In the genomic region with DNA sequence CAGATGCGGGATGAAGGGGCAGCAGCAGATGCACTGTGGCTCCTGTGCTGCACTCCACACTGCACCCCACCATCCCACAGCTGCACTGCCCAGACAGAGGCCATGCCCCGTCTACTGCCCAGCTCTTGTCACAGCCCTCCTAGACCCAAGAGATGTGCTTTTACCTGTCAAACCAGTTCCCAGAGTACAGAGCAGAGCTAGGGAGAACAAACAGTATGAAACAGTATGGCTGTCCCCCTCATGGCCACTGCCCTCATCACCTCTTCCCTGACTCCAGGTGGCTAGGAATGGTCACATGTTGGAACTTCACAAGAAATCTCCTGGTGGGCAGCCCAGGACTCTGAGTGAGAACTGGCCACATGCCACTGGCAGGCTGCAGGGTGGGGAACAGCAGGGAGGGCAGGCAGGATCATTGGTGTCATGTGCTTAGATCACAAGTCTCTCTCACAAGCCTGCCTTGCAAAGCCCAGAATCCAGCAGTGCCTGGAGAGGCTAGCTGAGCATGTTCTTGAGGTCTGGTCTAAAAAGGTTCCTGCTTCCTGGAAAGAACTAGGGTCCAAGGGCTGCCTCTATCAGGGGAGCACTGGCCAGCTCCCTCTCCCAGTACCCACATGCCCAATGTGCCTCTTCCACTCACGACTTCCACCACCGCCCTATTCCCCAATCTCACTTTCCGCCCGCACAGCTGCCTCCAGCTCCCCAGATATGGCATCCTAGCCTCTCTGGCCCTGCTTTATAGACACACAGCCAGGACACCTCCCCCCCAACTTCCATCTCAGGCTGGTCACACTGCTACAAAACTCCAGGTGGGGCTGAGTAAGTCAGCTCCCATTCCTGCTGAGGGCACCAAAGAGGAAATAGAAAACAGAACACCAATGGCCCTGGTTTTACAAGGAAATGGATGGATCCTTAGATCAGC, we compare ENCODE assay signal across 8 mouse cellular contexts. TPM values are rescaled to one million over a fixed set of nuclear protein-coding genes. Genes with fewer than 3 reads are reported as not detected.
DNase-seq lines count a peak whose midpoint lies in the region; ATAC-seq and TF ChIP-seq lines count a peak whose summit lies in the region.
"Had no signal": no experiment of that assay in that cellular context is flagged by ENCODE, and none has a peak within 500 bp of the region (broad histone marks: within the 10 kb centered on the region; RNA-seq: fewer than 3 reads in every experiment).

No protein-coding gene starts in this region.

- WGBS in heart, embryonic 13.5 days = 86% methylated on average over 6 of the region's 6 CpGs
- 94% methylated on average over 6 of the region's 6 CpGs for WGBS in hindbrain, embryonic 13.5 days
- WGBS in midbrain, embryonic 15.5 days = 95% methylated on average over 6 of the region's 6 CpGs

- peak in 1 of 2 experiments; percentile 47 for DNase-seq in left cerebral cortex, adult 2 months (ENCODE audit: extremely low spot score in 1 of 2, low spot score in 2 of 2)
- DNase-seq in left cerebral cortex, adult 11 months (ENCODE audit: low spot score) = no peak
- no peak for DNase-seq in retina, postnatal 1 day
- no peak for DNase-seq in thymus, postnatal 25 days
- DNase-seq: gastrocnemius, postnatal 36 days had no signal

- no peak for ATAC-seq in heart, embryonic 13.5 days (ENCODE audit: extremely low read depth, insufficient number of reproducible peaks, low FRiP score, low TSS enrichment)
- no peak for ATAC-seq in hindbrain, embryonic 13.5 days (ENCODE audit: low FRiP score)
- ATAC-seq in midbrain, embryonic 15.5 days (replicated peaks) = no peak

- no peak for TF ChIP-seq CTCF in left cerebral cortex, adult 2 months (IDR thresholded peaks at IDR 0.05)

- H3K27ac ChIP-seq in left cerebral cortex, adult 2 months = peak overlapping the region; percentile 36; the same call in 1 of the 2 replicates
- no peak overlapping the region for H3K27ac ChIP-seq in heart, embryonic 13.5 days (replicated peaks)
- H3K27ac ChIP-seq in hindbrain, embryonic 13.5 days = no peak overlapping the region
- no peak overlapping the region for H3K27ac ChIP-seq in midbrain, embryonic 15.5 days

- no peak overlapping the region for H3K4me2 ChIP-seq in heart, embryonic 13.5 days
- peak overlapping the region; percentile 100 for H3K4me2 ChIP-seq in hindbrain, embryonic 13.5 days
- peak overlapping the region; percentile 97 for H3K4me2 ChIP-seq in midbrain, embryonic 15.5 days

- H3K9me3 ChIP-seq in heart, embryonic 13.5 days = no peaks in the 10 kb centered on the region
- no peaks in the 10 kb centered on the region for H3K9me3 ChIP-seq in hindbrain, embryonic 13.5 days
- no peaks in the 10 kb centered on the region for H3K9me3 ChIP-seq in midbrain, embryonic 15.5 days

- H3K4me1 ChIP-seq in heart, embryonic 13.5 days = peaks cover 63% of the 10 kb centered on the region
- H3K4me1 ChIP-seq in hindbrain, embryonic 13.5 days (replicated peaks) = peaks cover 70% of the 10 kb centered on the region
- H3K4me1 ChIP-seq in midbrain, embryonic 15.5 days = peaks cover 54% of the 10 kb centered on the region

- H3K27me3 ChIP-seq in heart, embryonic 13.5 days (replicated peaks) = no peaks in the 10 kb centered on the region
- H3K27me3 ChIP-seq in hindbrain, embryonic 13.5 days = no peaks in the 10 kb centered on the region
- H3K27me3 ChIP-seq in midbrain, embryonic 15.5 days (replicated peaks) = no peaks in the 10 kb centered on the region

- intact Hi-C loops in left cerebral cortex, adult 2 months (cut with DNase I) = no loop called here

- H3K4me3 ChIP-seq in left cerebral cortex, adult 2 months = peak overlapping the region; percentile 16; the same call in 1 of the 2 replicates
- H3K4me3 ChIP-seq in heart, embryonic 13.5 days = no peak overlapping the region
- H3K4me3 ChIP-seq in hindbrain, embryonic 13.5 days = no peak overlapping the region
- H3K4me3 ChIP-seq in midbrain, embryonic 15.5 days = no peak overlapping the region

- H3K9ac ChIP-seq in heart, embryonic 13.5 days = peak overlapping the region; percentile 51
- peak overlapping the region; percentile 56 for H3K9ac ChIP-seq in hindbrain, embryonic 13.5 days
- no peak overlapping the region for H3K9ac ChIP-seq in midbrain, embryonic 15.5 days

- peaks cover 18% of the 10 kb centered on the region for H3K36me3 ChIP-seq in heart, embryonic 13.5 days
- peaks cover 29% of the 10 kb centered on the region for H3K36me3 ChIP-seq in hindbrain, embryonic 13.5 days
- H3K36me3 ChIP-seq in midbrain, embryonic 15.5 days (replicated peaks) = no peaks in the 10 kb centered on the region

RNA-seq across cellular contexts. Expression of a gene that starts 4.6 kb away (rescaled TPM):
- 100 to 1,000 TPM; 148 to 150 TPM for total RNA-seq in left cerebral cortex, adult 2 months (2021)
- polyA plus RNA-seq in heart, embryonic 13.5 days (2015; fragmentation: Nextera tagmentation; extraction: Ambion mirVana) = 15.0 and 17.2 TPM in 2 replicates
- polyA plus RNA-seq in hindbrain, embryonic 13.5 days (2015; fragmentation: Nextera tagmentation; extraction: Ambion mirVana) = 32.1 and 32.7 TPM in 2 replicates
- 44.0 and 48.3 TPM in 2 replicates for polyA plus RNA-seq in midbrain, embryonic 15.5 days (2015; fragmentation: Nextera tagmentation; extraction: Ambion mirVana)

RNA-seq across cellular contexts. Expression of a gene that starts 18.8 kb away (rescaled TPM):
- 1 to 10 TPM; 1.5 to 2.0 TPM for total RNA-seq in left cerebral cortex, adult 2 months (2021)
- polyA plus RNA-seq in heart, embryonic 13.5 days (2015; fragmentation: Nextera tagmentation; extraction: Ambion mirVana) = 0.12 and 0.32 TPM in 2 replicates
- 0.17 and 0.22 TPM in 2 replicates for polyA plus RNA-seq in hindbrain, embryonic 13.5 days (2015; fragmentation: Nextera tagmentation; extraction: Ambion mirVana)
- polyA plus RNA-seq in midbrain, embryonic 15.5 days (2015; fragmentation: Nextera tagmentation; extraction: Ambion mirVana) = 0.25 and 0.26 TPM in 2 replicates

RNA-seq across cellular contexts. Expression of a gene that starts 19.2 kb away (rescaled TPM):
- 10 to 100 TPM; 50.1 to 50.8 TPM for total RNA-seq in left cerebral cortex, adult 2 months (2021)
- 114 and 134 TPM in 2 replicates for polyA plus RNA-seq in heart, embryonic 13.5 days (2015; fragmentation: Nextera tagmentation; extraction: Ambion mirVana)
- 139 and 144 TPM in 2 replicates for polyA plus RNA-seq in hindbrain, embryonic 13.5 days (2015; fragmentation: Nextera tagmentation; extraction: Ambion mirVana)
- polyA plus RNA-seq in midbrain, embryonic 15.5 days (2015; fragmentation: Nextera tagmentation; extraction: Ambion mirVana) = 142 and 155 TPM in 2 replicates

RNA-seq across cellular contexts. Expression of a gene that starts 40.6 kb away (rescaled TPM):
- under 1 TPM; 0.44 to 0.84 TPM for total RNA-seq in left cerebral cortex, adult 2 months (2021)
- polyA plus RNA-seq in heart, embryonic 13.5 days (2015; fragmentation: Nextera tagmentation; extraction: Ambion mirVana) = 0.06 TPM in 1 of 2 replicates, not detected in the other
- 0.32 and 0.50 TPM in 2 replicates for polyA plus RNA-seq in hindbrain, embryonic 13.5 days (2015; fragmentation: Nextera tagmentation; extraction: Ambion mirVana)
- 0.74 and 0.95 TPM in 2 replicates for polyA plus RNA-seq in midbrain, embryonic 15.5 days (2015; fragmentation: Nextera tagmentation; extraction: Ambion mirVana)
- total RNA-seq: gastrocnemius, postnatal 36 days had no signal

RNA-seq across cellular contexts. Expression of a gene that starts 46.0 kb away (rescaled TPM):
- total RNA-seq in left cerebral cortex, adult 2 months (2021) = 10 to 100 TPM; 92.7 to 98.3 TPM
- polyA plus RNA-seq in heart, embryonic 13.5 days (2015; fragmentation: Nextera tagmentation; extraction: Ambion mirVana) = 30.8 and 31.8 TPM in 2 replicates
- 54.2 and 60.5 TPM in 2 replicates for polyA plus RNA-seq in hindbrain, embryonic 13.5 days (2015; fragmentation: Nextera tagmentation; extraction: Ambion mirVana)
- polyA plus RNA-seq in midbrain, embryonic 15.5 days (2015; fragmentation: Nextera tagmentation; extraction: Ambion mirVana) = 67.2 and 69.1 TPM in 2 replicates
